Mouse (Mus musculus) neural tube, embryonic 12.5 days (tissue): Measurements from ENCODE around the gene Zic3. TPM values are rescaled to one million over a fixed set of nuclear protein-coding genes. Genes with fewer than 3 reads are reported as not detected.

Experiments
- ATAC-seq: fragments of 200-750 bp; cut with Nextera tagmentation; 2 replicates; pipeline ENCODE4 v1.8.0; 2017; ENCODE audit warnings: low read depth, mild to moderate bottlenecking, moderate TSS enrichment, moderate library complexity; ENCODE audit not compliant: low FRiP score
- H3K27ac ChIP-seq: fragments of 300-500 bp; sonication (generic); 2 replicates; pipeline ENCODE4 v1.5.1; 2016
- H3K27me3 ChIP-seq: fragments of 300-500 bp; sonication (generic); replicated peaks from 2 replicates; pipeline ENCODE4 v1.6.1; 2016; ENCODE audit warnings: mild to moderate bottlenecking
- H3K36me3 ChIP-seq: fragments of 300-500 bp; sonication (generic); 2 replicates; pipeline ENCODE4 v1.6.1; 2016; ENCODE audit warnings: mild to moderate bottlenecking
- H3K4me1 ChIP-seq: fragments of 300-500 bp; sonication (generic); 2 replicates; pipeline ENCODE4 v1.6.1; 2016
- H3K4me2 ChIP-seq: fragments of 300-500 bp; sonication (generic); replicated peaks from 2 replicates; pipeline ENCODE4 v1.6.1; 2016; ENCODE audit warnings: mild to moderate bottlenecking
- H3K4me3 ChIP-seq: fragments of 300-500 bp; sonication (generic); 2 replicates; pipeline ENCODE4 v1.5.1; 2016
- H3K9ac ChIP-seq: fragments of 300-500 bp; sonication (generic); 2 replicates; pipeline ENCODE4 v1.6.1; 2016; ENCODE audit warnings: mild to moderate bottlenecking
- H3K9me3 ChIP-seq: fragments of 300-500 bp; sonication (generic); 2 replicates; pipeline ENCODE4 v1.6.1; 2016; ENCODE audit warnings: mild to moderate bottlenecking
- WGBS: fragments of 180-500 bp; shearing (Covaris S2); methylation state at CpG from one replicate; pipeline ENCODE4 v1.1.7; 2016; 5-methylcytosine and 5-hydroxymethylcytosine counted together
- polyA plus RNA-seq: library from polyadenylated mRNA; unstranded; fragments of >200 nt; fragmentation: Nextera tagmentation; extraction: Ambion mirVana; gene quantifications from 2 replicates; pipeline ENCODE4 v1.2.1, GENCODE M21; 2016

Gene Zic3
- polyA plus RNA-seq, 1 experiment from 2014 or later: 18.3 TPM

DNA sequence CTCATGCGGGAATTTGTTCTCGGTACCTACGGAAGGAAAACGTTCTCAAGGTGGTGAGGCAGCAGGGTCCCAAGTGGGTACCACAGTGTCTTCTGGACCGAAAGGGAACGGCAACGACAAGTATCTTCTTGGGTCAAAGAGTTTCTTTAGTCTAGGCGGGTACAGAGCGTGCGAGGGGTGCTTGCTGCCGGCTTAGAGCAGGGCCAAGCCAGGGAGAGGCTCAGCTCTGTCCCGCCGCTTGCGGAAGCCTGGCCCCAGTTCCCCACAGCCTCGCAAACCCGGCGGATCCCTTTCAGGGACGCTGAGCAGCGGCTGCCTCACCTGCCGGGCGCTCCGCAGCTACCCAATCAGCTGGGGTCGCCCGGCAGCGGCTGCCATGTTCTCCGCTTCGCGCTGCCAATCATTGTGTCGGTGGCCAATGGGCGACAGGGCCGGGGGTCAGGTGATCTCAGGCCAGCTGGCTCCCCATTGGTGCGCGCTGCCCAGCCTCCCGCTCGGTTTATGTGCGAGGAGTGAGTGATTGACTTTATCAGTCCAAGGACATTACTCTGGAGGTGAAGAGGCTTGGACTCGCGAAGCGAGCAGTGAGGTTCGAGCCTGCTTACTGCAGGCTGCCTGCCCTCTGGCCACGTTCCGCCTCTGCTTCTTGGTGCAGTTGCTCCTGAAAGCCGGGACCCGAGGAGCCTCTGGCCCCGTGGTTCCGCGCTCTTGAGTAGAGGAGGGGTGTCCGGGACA is 7.8 kb downstream of the Zic3 start:
- Histone ChIP-seq H3K36me3 (no peaks in the 10 kb centered on the region), H3K9ac (peak overlapping the region; percentile 66; the same call in 1 of the 2 replicates), H3K4me3 (peak overlapping the region; percentile 46), H3K27me3 (0 out of 2 replicates have a peak, but pooled peaks cover 3% of the 10 kb centered on the region), H3K27ac (peak overlapping the region; percentile 26; the same call in 1 of the 2 replicates), H3K4me2 (peak overlapping the region; percentile 61), H3K9me3 (no peaks in the 10 kb centered on the region), H3K4me1 (no peaks in the 10 kb centered on the region)
- 20% methylated on average over 48 of the region's 48 CpGs for WGBS
- peak; percentile 93 for ATAC-seq

- Histone ChIP-seq H3K4me1 (no peaks in the 10 kb centered on the region), H3K4me3 (peak overlapping the region; percentile 46), H3K9ac (peak overlapping the region; percentile 66), H3K27me3 (0 out of 2 replicates have a peak, but pooled peaks cover under 1% of the 10 kb centered on the region), H3K4me2 (peak overlapping the region; percentile 61), H3K27ac (peak overlapping the region; percentile 26; the same call in 1 of the 2 replicates), H3K36me3 (no peaks in the 10 kb centered on the region), H3K9me3 (no peaks in the 10 kb centered on the region)
- 13% methylated on average over 56 of the region's 56 CpGs for WGBS
- ATAC-seq: peak; percentile 54
These were observed 8.6 kb downstream of the Zic3 start for GRCm38 (mm10) chrX:58030835-58031670.

- no peaks in the 10 kb centered on the region for H3K27me3 ChIP-seq
- H3K4me3 ChIP-seq: peak overlapping the region; percentile 46
- no peaks in the 10 kb centered on the region for H3K36me3 ChIP-seq
- H3K4me1 ChIP-seq: no peaks in the 10 kb centered on the region
- WGBS: 19% methylated on average over 56 of the region's 56 CpGs
- peak overlapping the region; percentile 61 for H3K4me2 ChIP-seq
- ATAC-seq: no peak
- H3K27ac ChIP-seq: no peak overlapping the region
- no peaks in the 10 kb centered on the region for H3K9me3 ChIP-seq
- peak overlapping the region; percentile 66 for H3K9ac ChIP-seq
These were observed 9.4 kb downstream of the Zic3 start for GRCm38 (mm10) chrX:58031671-58032605.

DNA sequence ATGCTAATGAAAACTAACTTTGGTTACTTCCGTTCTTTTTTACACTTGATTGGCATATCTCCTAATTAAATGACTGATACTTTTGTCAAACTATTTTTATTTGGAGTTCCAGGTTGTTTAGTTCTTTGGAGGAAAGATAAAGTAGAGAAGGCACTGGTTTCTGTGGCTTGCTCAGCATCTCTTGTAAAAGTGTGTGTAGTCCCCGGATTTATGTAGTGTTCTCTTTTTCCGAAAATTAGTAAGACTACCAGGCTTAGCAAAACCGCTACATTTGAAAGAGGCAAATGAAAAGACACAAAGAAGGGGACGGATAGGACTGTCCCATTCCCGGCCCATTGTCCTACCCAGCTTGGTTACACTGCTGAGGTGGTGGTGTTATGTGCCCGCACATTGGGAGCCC is 10.1 kb downstream of the Zic3 start:
- Histone ChIP-seq H3K4me1 (no peaks in the 10 kb centered on the region), H3K4me2 (peak overlapping the region; percentile 61), H3K36me3 (no peaks in the 10 kb centered on the region), H3K27me3 (no peaks in the 10 kb centered on the region), H3K9ac (peak overlapping the region; percentile 66; the same call in 1 of the 2 replicates), H3K9me3 (no peaks in the 10 kb centered on the region), H3K27ac (no peak overlapping the region), H3K4me3 (peak overlapping the region; percentile 46)
- WGBS: 16% methylated on average over 7 of the region's 7 CpGs
- no peak for ATAC-seq

DNA sequence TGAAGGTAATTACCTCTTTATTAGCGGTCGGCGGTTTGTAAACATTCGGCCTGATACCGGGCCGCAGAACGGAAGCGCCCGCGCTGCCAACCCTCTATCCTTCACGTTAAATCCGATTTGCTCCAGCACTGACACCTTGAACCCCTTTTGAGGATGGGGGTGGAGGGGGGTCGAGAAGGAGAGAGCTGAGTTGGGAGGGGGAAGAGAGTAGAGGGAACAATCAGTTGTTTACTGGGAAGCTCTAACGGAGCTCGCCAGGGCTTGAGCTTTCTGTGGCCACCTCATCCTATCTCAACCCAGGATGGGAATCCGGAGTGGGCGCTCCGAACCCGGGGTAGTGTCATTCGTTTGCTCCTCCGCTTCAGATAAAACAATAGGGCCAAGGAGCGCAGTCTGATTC is 11.0 kb downstream of the Zic3 start:
- no peak for ATAC-seq
- Histone ChIP-seq H3K9ac (peak overlapping the region; percentile 66), H3K27ac (no peak overlapping the region), H3K9me3 (no peaks in the 10 kb centered on the region), H3K4me1 (no peaks in the 10 kb centered on the region), H3K36me3 (no peaks in the 10 kb centered on the region), H3K4me3 (peak overlapping the region; percentile 46), H3K27me3 (no peaks in the 10 kb centered on the region), H3K4me2 (peak overlapping the region; percentile 61)
- WGBS: 12% methylated on average over 22 of the region's 22 CpGs

DNA sequence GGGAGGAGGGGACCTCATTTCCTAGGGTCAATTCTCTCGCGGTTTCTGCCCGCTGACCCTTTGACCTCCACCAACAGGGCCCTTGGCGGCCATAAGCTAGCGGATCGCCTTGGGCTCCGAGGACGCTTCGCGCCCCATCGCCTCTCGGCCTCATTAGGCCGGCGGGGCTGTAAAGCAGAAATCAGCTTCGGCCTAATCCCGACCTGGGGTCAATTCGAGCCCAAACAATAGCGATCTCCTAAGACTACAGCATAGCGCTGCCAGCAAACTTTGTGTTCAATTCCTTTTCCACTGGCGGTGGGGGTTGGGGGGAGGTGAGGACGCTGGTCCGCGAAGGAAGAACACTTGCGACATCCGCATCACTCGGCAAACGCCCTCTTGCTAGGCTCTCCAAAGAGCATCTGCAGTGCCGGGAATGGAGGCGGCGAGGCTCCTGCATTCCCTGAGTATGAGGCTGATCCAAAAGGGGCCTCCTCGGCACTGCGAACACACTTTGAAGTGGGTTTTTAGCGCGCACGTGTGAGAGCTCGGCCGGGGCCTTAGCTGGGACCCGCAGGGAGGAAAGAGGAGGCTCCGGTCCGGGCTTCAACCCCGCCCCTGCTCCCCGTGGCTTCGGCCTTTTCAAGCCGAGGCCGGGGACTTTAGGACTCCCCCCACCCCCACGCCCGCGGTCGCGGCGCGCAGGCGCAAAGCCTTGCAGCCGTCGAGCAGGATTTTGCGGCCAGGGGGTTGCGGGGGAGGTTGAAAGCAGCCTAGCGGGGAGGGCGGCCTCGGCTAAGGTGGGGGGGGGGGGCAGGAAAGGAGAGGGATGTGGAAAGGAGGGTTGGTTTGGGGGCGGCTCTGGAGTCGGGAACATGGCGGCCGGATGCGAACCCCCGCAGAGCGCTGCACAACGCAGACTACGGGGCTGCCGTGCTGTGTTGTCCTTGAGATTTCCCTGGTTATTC is 15.8 kb downstream of the Zic3 start:
- Histone ChIP-seq H3K27ac (peak overlapping the region; percentile 10; the same call in 1 of the 2 replicates), H3K4me2 (peak overlapping the region; percentile 53), H3K9me3 (no peaks in the 10 kb centered on the region), H3K4me3 (peak overlapping the region; percentile 36), H3K27me3 (no peaks in the 10 kb centered on the region), H3K36me3 (no peaks in the 10 kb centered on the region), H3K9ac (peak overlapping the region; percentile 35), H3K4me1 (no peaks in the 10 kb centered on the region)
- ATAC-seq: peak; percentile 93
- WGBS: 17% methylated on average over 66 of the region's 70 CpGs

DNA sequence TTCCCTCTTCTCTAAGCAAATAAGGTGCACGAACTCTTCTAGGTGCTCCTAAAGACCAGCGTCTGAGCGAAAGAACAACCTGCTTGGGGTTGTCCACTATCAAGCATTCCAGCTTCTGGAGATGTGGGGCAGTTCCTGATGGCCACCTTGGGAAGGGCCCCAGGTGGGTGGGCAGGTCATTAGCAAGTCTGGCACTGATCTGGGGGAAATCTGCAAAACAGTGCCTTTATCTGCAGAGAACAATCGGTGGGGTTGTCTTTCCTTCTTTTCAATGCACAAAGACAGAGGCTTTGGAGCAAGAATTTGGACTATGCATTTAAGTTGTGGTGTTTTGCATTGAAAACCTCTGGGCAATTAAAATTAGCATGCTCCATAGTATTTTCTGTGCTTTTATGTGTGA is 17.2 kb downstream of the Zic3 start:
- Histone ChIP-seq H3K27me3 (no peaks in the 10 kb centered on the region), H3K4me3 (no peak overlapping the region), H3K36me3 (no peaks in the 10 kb centered on the region), H3K4me1 (no peaks in the 10 kb centered on the region), H3K9me3 (no peaks in the 10 kb centered on the region), H3K4me2 (no peak overlapping the region), H3K27ac (no peak overlapping the region), H3K9ac (no peak overlapping the region)
- no peak for ATAC-seq
- WGBS: 37% methylated on average over 4 of the region's 4 CpGs

- ATAC-seq: no peak
- Histone ChIP-seq H3K4me3 (no peak overlapping the region), H3K4me1 (no peaks in the 10 kb centered on the region), H3K27ac (no peak overlapping the region), H3K9me3 (no peaks in the 10 kb centered on the region), H3K4me2 (no peak overlapping the region), H3K27me3 (no peaks in the 10 kb centered on the region), H3K36me3 (no peaks in the 10 kb centered on the region), H3K9ac (no peak overlapping the region)
- WGBS: 40% methylated on average over 3 of the region's 3 CpGs
These were observed 19.4 kb downstream of the Zic3 start for GRCm38 (mm10) chrX:58041865-58042264.

- Histone ChIP-seq H3K9ac (no peak overlapping the region), H3K27me3 (no peaks in the 10 kb centered on the region), H3K4me2 (no peak overlapping the region), H3K4me3 (no peak overlapping the region), H3K36me3 (no peaks in the 10 kb centered on the region), H3K4me1 (no peaks in the 10 kb centered on the region), H3K9me3 (no peaks in the 10 kb centered on the region), H3K27ac (no peak overlapping the region)
- ATAC-seq: no peak
- WGBS: 86% methylated on average over 4 of the region's 4 CpGs
These were observed 20.0 kb downstream of the Zic3 start for GRCm38 (mm10) chrX:58042512-58042911.
